Mouse (Mus musculus) liver, embryonic 16.5 days (tissue): ENCODE results near the gene Taf12. TPM values are rescaled to one million over a fixed set of nuclear protein-coding genes. Genes with fewer than 3 reads are reported as not detected.
"Not testable (repeated sequence)": the region's sequence is repeated elsewhere in the genome, so short reads cannot be mapped to it uniquely, and the experiment has no call there.

ENCODE experiments used
- ATAC-seq: fragments of 200-750 bp; cut with Nextera tagmentation; 2 replicates; pipeline ENCODE4 v1.8.0; 2017; ENCODE audit warnings: low read depth, mild to moderate bottlenecking, moderate number of reproducible peaks, moderate library complexity
- H3K27ac ChIP-seq: fragments of 300-500 bp; sonication (generic); 2 replicates; pipeline ENCODE4 v1.5.1; 2014; ENCODE audit warnings: mild to moderate bottlenecking, low read length
- H3K27me3 ChIP-seq: fragments of 300-500 bp; sonication (generic); 2 replicates; pipeline ENCODE4 v1.6.1; 2014; ENCODE audit warnings: low read depth, low read length, mixed read lengths; ENCODE audit not compliant: control insufficient read depth, insufficient read depth
- H3K36me3 ChIP-seq: fragments of 300-500 bp; sonication (generic); 2 replicates; pipeline ENCODE4 v1.6.1; 2014; ENCODE audit warnings: mild to moderate bottlenecking; ENCODE audit not compliant: control insufficient read depth, insufficient read depth
- H3K4me1 ChIP-seq: fragments of 300-500 bp; sonication (generic); 2 replicates; pipeline ENCODE4 v1.6.1; 2014; ENCODE audit warnings: low read depth, low read length, mixed read lengths; ENCODE audit not compliant: control insufficient read depth
- H3K4me2 ChIP-seq: fragments of 300-500 bp; sonication (generic); 2 replicates; pipeline ENCODE4 v1.6.1; 2014; ENCODE audit warnings: low read depth, low read length, mixed read lengths
- H3K4me3 ChIP-seq: fragments of 300-500 bp; sonication (generic); 2 replicates; pipeline ENCODE4 v1.5.1; 2014; ENCODE audit warnings: low read depth, mild to moderate bottlenecking, low read length
- H3K9ac ChIP-seq: fragments of 300-500 bp; sonication (generic); 2 replicates; pipeline ENCODE4 v1.6.1; 2014; ENCODE audit warnings: low read depth, low read length
- H3K9me3 ChIP-seq: fragments of 300-500 bp; sonication (generic); replicated peaks from 2 replicates; pipeline ENCODE4 v1.6.1; 2016; ENCODE audit warnings: low read length; ENCODE audit not compliant: control insufficient read depth
- WGBS: fragments of 180-500 bp; shearing (Covaris S2); extraction: QIAGEN DNeasy Blood & Tissue Kit; methylation state at CpG from one replicate; pipeline ENCODE4 v1.1.7; 2014; ENCODE audit not compliant: insufficient replicate concordance; 5-methylcytosine and 5-hydroxymethylcytosine counted together
- polyA plus RNA-seq: library from polyadenylated mRNA; unstranded; fragments of >200 nt; fragmentation: Nextera tagmentation; extraction: Ambion mirVana; gene quantifications from 2 replicates; pipeline ENCODE4 v1.2.1, GENCODE M21; 2015

Gene Taf12
- polyA plus RNA-seq, 1 experiment from 2014 or later = 31.0 TPM

DNA sequence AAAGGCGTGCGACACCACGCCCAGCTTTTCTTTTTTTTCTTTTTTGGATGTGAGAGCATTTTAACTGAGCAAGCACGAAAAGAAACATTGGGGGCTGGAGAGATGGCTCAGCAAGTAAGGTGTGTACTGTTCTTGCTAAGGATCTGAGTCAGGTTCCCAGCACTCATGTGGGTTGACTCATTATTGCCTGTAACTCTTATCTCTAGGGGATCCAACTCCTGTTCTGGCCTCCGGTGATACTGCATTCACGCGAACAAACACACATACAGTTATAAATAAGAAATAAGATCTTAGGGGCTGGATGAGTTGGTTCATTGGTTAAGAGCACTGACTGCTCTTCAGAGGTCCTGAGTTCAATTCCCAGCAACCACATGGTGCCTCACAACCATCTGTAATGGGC, 10.9 kb upstream of the Taf12 start:
- 62% methylated on average over 7 of the region's 7 CpGs for WGBS
- no peak overlapping the region for H3K4me3 ChIP-seq
- no peak overlapping the region for H3K27ac ChIP-seq
- H3K27me3 ChIP-seq = no peaks in the 10 kb centered on the region
- H3K36me3 ChIP-seq = no peaks in the 10 kb centered on the region
- ATAC-seq = no peak
- no peak overlapping the region for H3K4me2 ChIP-seq
- H3K4me1 ChIP-seq = peaks cover 25% of the 10 kb centered on the region
- no peaks in the 10 kb centered on the region for H3K9me3 ChIP-seq
- no peak overlapping the region for H3K9ac ChIP-seq

DNA sequence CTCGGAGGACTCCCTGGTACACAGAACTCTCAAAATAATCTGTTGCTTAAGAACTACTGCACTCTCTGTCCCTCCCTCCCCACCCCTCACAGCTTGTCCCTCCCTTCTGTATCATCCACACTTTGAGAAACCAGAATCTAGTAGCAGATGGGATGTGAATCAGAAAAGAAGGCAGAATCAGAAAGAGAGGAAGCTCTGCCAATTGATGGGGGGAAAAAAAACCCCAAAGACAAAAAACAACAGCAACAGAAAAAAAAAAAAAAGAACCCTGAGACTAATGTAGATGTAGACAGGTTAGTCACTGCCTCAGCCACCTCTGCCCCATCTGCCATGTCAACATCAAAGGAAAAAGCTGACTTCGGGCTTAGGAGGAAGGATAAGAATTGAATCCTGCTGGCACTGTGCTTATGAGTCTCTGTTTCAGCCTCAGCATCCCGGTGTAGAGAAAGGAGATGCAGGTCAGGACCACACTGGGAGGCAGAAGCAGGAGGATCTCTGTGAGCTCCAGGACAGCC, 7.3 kb upstream of the Taf12 start:
- WGBS = 62% methylated on average over 3 of the region's 3 CpGs
- ATAC-seq = no peak

DNA sequence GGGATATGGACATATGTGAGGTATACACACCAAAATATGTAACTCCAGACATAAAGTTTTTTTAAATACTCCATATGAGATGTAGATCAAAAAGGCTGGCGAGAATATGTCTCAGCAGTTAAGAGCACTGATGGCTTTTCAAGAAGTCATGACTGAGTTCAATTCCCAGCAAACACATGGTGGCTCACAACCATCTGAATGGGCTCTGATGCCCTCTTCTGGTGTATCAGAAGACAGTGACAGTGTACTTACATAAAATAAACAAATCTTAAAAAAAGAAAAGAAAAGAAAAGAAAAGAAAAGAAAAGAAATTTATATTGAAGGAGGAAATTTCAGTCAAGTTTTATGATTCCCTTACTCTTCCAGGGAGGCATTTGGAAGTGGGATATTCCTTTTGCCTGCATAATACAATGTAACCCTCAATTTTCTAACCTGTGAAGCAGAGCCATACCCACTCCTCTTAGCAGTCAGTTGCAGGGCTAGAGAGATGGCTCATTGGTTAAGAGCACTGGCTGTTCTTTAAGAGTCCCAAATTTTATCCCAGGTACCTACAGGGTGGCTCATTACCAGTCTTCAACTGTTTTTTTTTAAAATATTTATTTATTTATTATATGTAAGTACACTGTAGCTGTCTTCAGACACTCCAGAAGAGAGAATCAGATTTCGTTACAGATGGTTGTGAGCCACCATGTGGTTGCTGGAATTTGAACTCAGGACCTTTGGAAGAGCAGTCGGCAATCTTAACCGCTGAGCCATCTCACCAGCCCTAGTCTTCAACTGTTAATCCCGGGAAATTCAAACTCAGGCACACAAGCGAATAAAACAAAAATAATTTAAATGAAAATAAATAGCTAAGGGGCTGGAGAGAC, 5.1 kb upstream of the Taf12 start:
- H3K4me1 ChIP-seq = peaks cover 25% of the 10 kb centered on the region
- no peaks in the 10 kb centered on the region for H3K27me3 ChIP-seq
- no peaks in the 10 kb centered on the region for H3K9me3 ChIP-seq
- peak overlapping the region; percentile 85 for H3K27ac ChIP-seq
- H3K36me3 ChIP-seq = no peaks in the 10 kb centered on the region
- H3K4me2 ChIP-seq = no peak overlapping the region
- H3K4me3 ChIP-seq = no peak overlapping the region
- WGBS = 4% methylated on average over 6 of the region's 6 CpGs
- H3K9ac ChIP-seq = peak overlapping the region; percentile 49; the same call in 1 of the 2 replicates
- no peak for ATAC-seq

More for the DNA sequence above, 7.3 kb upstream of the Taf12 start:
- H3K4me1 ChIP-seq = peaks cover 24% of the 10 kb centered on the region
- H3K4me2 ChIP-seq = no peak overlapping the region
- H3K9ac ChIP-seq = no peak overlapping the region
- no peaks in the 10 kb centered on the region for H3K9me3 ChIP-seq
- H3K27ac ChIP-seq = no peak overlapping the region
- no peak overlapping the region for H3K4me3 ChIP-seq
- H3K36me3 ChIP-seq = no peaks in the 10 kb centered on the region
- H3K27me3 ChIP-seq = no peaks in the 10 kb centered on the region

DNA sequence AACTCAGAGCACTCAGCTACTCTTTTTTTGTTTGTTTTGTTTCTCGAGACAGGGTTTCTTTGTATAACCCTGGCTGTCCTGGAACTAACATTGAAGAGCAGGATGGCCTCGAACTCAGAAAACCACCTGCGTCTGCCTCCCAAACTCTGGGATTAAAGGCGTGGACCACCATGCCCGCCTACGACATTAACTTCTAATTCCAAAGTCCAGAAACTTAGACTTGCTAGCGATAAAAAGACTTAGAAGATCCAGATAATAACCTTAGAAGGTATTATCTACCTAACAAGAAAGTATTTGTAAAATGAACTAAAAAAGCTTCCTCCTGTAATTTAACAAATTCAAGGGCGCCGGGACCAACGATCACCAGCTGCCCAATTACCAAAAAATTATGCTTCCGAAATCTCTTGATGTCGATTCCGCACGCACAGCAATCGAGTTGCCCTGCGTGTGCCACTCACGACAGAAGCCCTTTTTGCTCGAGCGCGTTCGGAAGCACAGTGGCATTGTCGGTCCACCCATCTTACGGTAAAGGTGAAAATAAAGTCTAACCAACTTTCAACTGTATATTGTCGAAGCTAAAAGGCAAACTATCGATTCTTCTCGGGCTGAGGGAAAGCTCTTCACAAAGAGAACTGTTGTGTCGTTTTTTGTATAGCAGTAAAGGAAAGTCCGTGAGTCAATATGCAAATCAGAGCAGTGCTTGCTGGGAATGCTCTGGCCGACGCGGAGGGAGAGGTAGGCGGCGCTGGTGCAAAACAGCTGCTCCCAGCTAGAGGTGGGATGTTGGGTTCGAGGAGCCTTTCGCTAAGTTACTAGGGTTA, 4.2 kb upstream of the Taf12 start:
- Histone ChIP-seq H3K4me1 (peaks cover 25% of the 10 kb centered on the region), H3K27ac (peak overlapping the region; percentile 85), H3K4me2 (peak overlapping the region; percentile 73), H3K27me3 (no peaks in the 10 kb centered on the region), H3K4me3 (peak overlapping the region; percentile 48), H3K9me3 (no peaks in the 10 kb centered on the region), H3K9ac (peak overlapping the region; percentile 49), H3K36me3 (no peaks in the 10 kb centered on the region)
- peak; percentile 70 for ATAC-seq
- under 1% methylated on average over 35 of the region's 35 CpGs for WGBS

DNA sequence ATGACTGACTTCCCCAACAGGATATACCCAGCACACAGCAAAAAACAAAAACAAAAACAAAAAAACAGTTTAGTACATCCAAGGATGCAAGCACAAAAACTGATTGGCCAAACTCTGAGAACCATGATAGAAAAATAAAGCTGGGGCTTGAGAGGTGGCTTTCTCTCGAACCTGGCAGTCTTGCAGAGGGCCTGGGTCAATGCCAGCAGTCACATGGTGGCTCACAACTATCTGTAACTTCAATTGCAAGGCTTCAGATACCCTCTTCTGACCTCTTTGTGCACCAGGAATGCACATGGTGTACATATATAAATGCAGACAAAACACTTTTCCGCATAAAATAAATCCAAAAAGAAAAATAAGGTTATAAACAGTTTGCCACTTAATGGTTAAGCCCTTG, 1.0 kb upstream of the Taf12 start:
- Histone ChIP-seq H3K27me3 (no peaks in the 10 kb centered on the region), H3K4me1 (peaks cover 46% of the 10 kb centered on the region), H3K4me2 (peak overlapping the region; percentile 91), H3K36me3 (no peaks in the 10 kb centered on the region), H3K27ac (no peak overlapping the region; the same call in 1 of the 2 replicates), H3K4me3 (peak overlapping the region; percentile 91), H3K9me3 (no peaks in the 10 kb centered on the region), H3K9ac (peak overlapping the region; percentile 97; the same call in 1 of the 2 replicates)
- 37% methylated on average over 2 of the region's 2 CpGs for WGBS
- no peak for ATAC-seq

DNA sequence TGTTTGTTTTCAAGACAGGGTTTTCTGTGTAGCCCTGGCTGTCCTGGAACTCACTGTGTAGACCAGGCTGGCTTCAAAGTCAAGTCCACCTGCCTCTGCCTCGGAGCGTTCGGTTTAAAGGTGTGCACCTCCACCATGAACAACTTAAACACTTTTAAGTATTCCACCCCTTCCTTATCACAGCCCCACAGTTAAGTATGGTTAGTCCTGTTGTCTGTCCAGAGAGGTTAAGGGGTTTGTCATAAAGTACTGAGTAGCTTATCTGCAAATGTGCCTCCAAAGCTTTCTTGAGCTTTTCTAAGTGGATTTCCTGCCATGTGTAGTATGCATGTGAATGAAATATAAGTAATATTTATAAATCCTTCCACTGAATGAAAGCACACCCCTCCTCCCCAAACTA, 1.8 kb downstream of the Taf12 start:
- peak overlapping the region; percentile 79 for H3K4me2 ChIP-seq
- peak; percentile 22 for ATAC-seq
- 16% methylated on average over 3 of the region's 3 CpGs for WGBS
- H3K36me3 ChIP-seq = no peaks in the 10 kb centered on the region
- H3K9me3 ChIP-seq = no peaks in the 10 kb centered on the region
- peak overlapping the region; percentile 49 for H3K9ac ChIP-seq
- H3K4me1 ChIP-seq = peaks cover 35% of the 10 kb centered on the region
- H3K27ac ChIP-seq = peak overlapping the region; percentile 73
- no peaks in the 10 kb centered on the region for H3K27me3 ChIP-seq
- H3K4me3 ChIP-seq = peak overlapping the region; percentile 44

DNA sequence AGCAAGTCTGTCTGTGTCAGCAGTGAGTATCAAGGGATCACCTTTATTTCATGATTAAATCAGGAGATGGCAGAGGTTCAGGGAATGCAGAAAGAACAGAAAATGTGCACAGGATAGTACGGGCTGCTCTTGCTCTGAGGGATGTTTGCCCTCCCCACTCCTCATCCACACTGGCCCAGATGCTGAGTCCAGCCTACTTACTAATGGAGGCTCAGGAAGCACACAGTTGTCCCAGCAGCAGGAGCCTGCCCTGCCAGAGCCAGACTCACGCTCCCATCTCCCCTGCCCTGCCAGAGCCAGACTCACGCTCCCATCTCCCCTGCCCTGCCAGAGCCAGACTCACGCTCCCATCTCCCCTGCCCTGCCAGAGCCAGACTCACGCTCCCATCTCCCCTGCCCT, 14.7 kb downstream of the Taf12 start:
- not testable (repeated sequence) for H3K4me2 ChIP-seq, H3K9ac ChIP-seq, H3K4me3 ChIP-seq, H3K4me1 ChIP-seq, H3K9me3 ChIP-seq, ATAC-seq, H3K27ac ChIP-seq, H3K27me3 ChIP-seq
- 89% methylated on average over 2 of the region's 5 CpGs for WGBS
- H3K36me3 ChIP-seq = peaks cover 55% of the 10 kb centered on the region

DNA sequence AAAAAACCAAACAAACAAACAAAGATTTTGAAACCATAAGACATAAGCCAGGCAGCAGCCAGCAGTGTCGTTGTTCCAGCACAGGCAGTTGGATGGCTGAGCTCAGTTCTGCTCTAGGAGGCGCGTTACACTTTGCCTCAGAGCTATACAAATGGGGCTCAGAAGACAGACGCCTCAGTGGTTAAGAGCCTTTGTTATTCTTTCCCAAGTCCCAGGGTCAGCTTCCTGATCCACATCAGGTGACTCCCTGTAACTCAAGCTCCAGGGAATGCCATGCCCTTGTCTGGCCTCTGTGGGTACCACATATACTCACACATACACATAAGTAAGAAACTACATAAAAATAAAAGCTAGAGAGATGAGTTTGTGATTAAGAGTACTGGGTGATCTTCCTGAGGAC, 16.9 kb downstream of the Taf12 start:
- Histone ChIP-seq H3K4me2 (no peak overlapping the region), H3K4me1 (no peaks in the 10 kb centered on the region), H3K27me3 (no peaks in the 10 kb centered on the region), H3K4me3 (no peak overlapping the region), H3K36me3 (peaks cover 41% of the 10 kb centered on the region), H3K9ac (no peak overlapping the region), H3K9me3 (peaks cover 5% of the 10 kb centered on the region), H3K27ac (no peak overlapping the region)
- 89% methylated on average over 4 of the region's 4 CpGs for WGBS
- no peak for ATAC-seq
